ENCODE assay signal across 22 mouse cellular contexts in genomic region chr7:68323051-68323450, GRCm38 (mm10). TPM values are rescaled to one million over a fixed set of nuclear protein-coding genes. Genes with fewer than 3 reads are reported as not detected.
DNase-seq lines count a peak whose midpoint lies in the region; ATAC-seq and TF ChIP-seq lines count a peak whose summit lies in the region.
"Had no signal": no experiment of that assay in that cellular context is flagged by ENCODE, and none has a peak within 500 bp of the region (broad histone marks: within the 10 kb centered on the region; RNA-seq: fewer than 3 reads in every experiment).

No protein-coding gene starts in this region.

- peak; percentile 75 for ATAC-seq in intestine, embryonic 15.5 days
- no peak for ATAC-seq in midbrain, postnatal 0 days (ENCODE audit: low FRiP score)
- ATAC-seq: forebrain, postnatal 0 days had no signal

- H3K27me3 ChIP-seq in intestine, embryonic 15.5 days (replicated peaks) = no peaks in the 10 kb centered on the region
- H3K27me3 ChIP-seq in midbrain, postnatal 0 days (ENCODE audit: insufficient read depth, low read length) = no peaks in the 10 kb centered on the region
- H3K27me3 ChIP-seq: hindbrain, embryonic 13.5 days; liver, embryonic 15.5 days; stomach, embryonic 15.5 days had no signal

- no peak overlapping the region for H3K9ac ChIP-seq in intestine, embryonic 15.5 days
- no peak overlapping the region for H3K9ac ChIP-seq in midbrain, postnatal 0 days (replicated peaks; ENCODE audit: low read length, poor library complexity, severe bottlenecking)
- H3K9ac ChIP-seq: embryonic facial prominence, embryonic 13.5 days; forebrain, postnatal 0 days; hindbrain, embryonic 13.5 days; liver, embryonic 15.5 days; stomach, embryonic 15.5 days had no signal

- H3K27ac ChIP-seq in intestine, embryonic 15.5 days = no peak overlapping the region
- no peak overlapping the region for H3K27ac ChIP-seq in midbrain, postnatal 0 days (ENCODE audit: low read depth, low read length)
- H3K27ac ChIP-seq: embryonic facial prominence, embryonic 13.5 days; heart, adult 2 months; hindbrain, embryonic 13.5 days; liver, embryonic 15.5 days; stomach, embryonic 15.5 days had no signal

- H3K4me2 ChIP-seq in intestine, embryonic 15.5 days (replicated peaks) = no peak overlapping the region
- no peak overlapping the region for H3K4me2 ChIP-seq in midbrain, postnatal 0 days (ENCODE audit: low read depth, low read length, poor library complexity, severe bottlenecking)
- H3K4me2 ChIP-seq: embryonic facial prominence, embryonic 13.5 days; hindbrain, embryonic 13.5 days; liver, embryonic 15.5 days; stomach, embryonic 15.5 days had no signal

- no peaks in the 10 kb centered on the region for H3K36me3 ChIP-seq in intestine, embryonic 15.5 days
- H3K36me3 ChIP-seq in midbrain, postnatal 0 days (ENCODE audit: insufficient read depth, low read length) = no peaks in the 10 kb centered on the region
- H3K36me3 ChIP-seq: embryonic facial prominence, embryonic 13.5 days; hindbrain, embryonic 13.5 days; liver, embryonic 15.5 days; stomach, embryonic 15.5 days had no signal

- WGBS in intestine, embryonic 15.5 days = 50% methylated on average over 6 of the region's 6 CpGs
- WGBS in midbrain, postnatal 0 days = 87% methylated on average over 6 of the region's 6 CpGs

- peak; percentile 26 for DNase-seq in lung, postnatal 36 days
- DNase-seq in lung, postnatal 4 days = no peak
- DNase-seq in thymus, postnatal 0 days (ENCODE audit: low spot score) = peak; percentile 71
- no peak for DNase-seq in midbrain, postnatal 0 days (ENCODE audit: low spot score)
- DNase-seq in spleen, postnatal 10 days (ENCODE audit: low spot score in 2 of 2) = no peak
- no peak for DNase-seq in layer of hippocampus, postnatal 14 days (ENCODE audit: low spot score in 2 of 2)
- DNase-seq: adrenal gland, postnatal 10 days; cerebellum, adult 11 months; forebrain, postnatal 0 days; heart, adult 2 months; kidney, adult 18-20 months; kidney, postnatal 10 days; midbrain, embryonic 14.5 days; right cerebral cortex, adult 18-20 months; spleen, adult 18-20 months had no signal

- no peaks in the 10 kb centered on the region for H3K4me1 ChIP-seq in intestine, embryonic 15.5 days (replicated peaks)
- H3K4me1 ChIP-seq in midbrain, postnatal 0 days (ENCODE audit: insufficient read depth, low read length) = no peaks in the 10 kb centered on the region
- H3K4me1 ChIP-seq: hindbrain, embryonic 13.5 days; liver, embryonic 15.5 days; stomach, embryonic 15.5 days had no signal

- H3K9me3 ChIP-seq in intestine, embryonic 15.5 days = no peaks in the 10 kb centered on the region
- no peaks in the 10 kb centered on the region for H3K9me3 ChIP-seq in midbrain, postnatal 0 days (ENCODE audit: low read length)
- H3K9me3 ChIP-seq: embryonic facial prominence, embryonic 13.5 days; hindbrain, embryonic 13.5 days; liver, embryonic 15.5 days; stomach, embryonic 15.5 days had no signal

- no peak overlapping the region for H3K4me3 ChIP-seq in intestine, embryonic 15.5 days (replicated peaks)
- H3K4me3 ChIP-seq in midbrain, postnatal 0 days (ENCODE audit: low read depth, low read length) = no peak overlapping the region
- H3K4me3 ChIP-seq: embryonic facial prominence, embryonic 13.5 days; heart, adult 2 months; hindbrain, embryonic 13.5 days; liver, embryonic 15.5 days; stomach, embryonic 15.5 days had no signal

- TF ChIP-seq CTCF in midbrain, postnatal 0 days (IDR thresholded peaks at IDR 0.05) = no peak

RNA-seq across cellular contexts. Expression of gene Fam169b, which starts 49.4 kb away (rescaled TPM):
- 0.21 and 0.25 TPM in 2 replicates for polyA plus RNA-seq in intestine, embryonic 15.5 days (2015; fragmentation: Nextera tagmentation; extraction: Ambion mirVana)
- 40.0 and 43.5 TPM in 2 replicates for polyA plus RNA-seq in thymus, postnatal 0 days (2015; fragmentation: Nextera tagmentation; extraction: Ambion mirVana)
- total RNA-seq in midbrain, postnatal 0 days (2014; rRNA removed) = not detected in 2 replicates
- 0.26 TPM in 1 of 2 replicates, not detected in the other for polyA plus RNA-seq in midbrain, postnatal 0 days (2015; fragmentation: Nextera tagmentation; extraction: Ambion mirVana)
- total RNA-seq in layer of hippocampus, postnatal 14 days (2021) = under 1 TPM; 0.31 to 0.67 TPM

RNA-seq across cellular contexts. Expression of gene Pgpep1l, which starts 59.0 kb away (rescaled TPM):
- not detected in 2 replicates for polyA plus RNA-seq in intestine, embryonic 15.5 days (2015; fragmentation: Nextera tagmentation; extraction: Ambion mirVana)
- 0.57 and 0.68 TPM in 2 replicates for polyA plus RNA-seq in thymus, postnatal 0 days (2015; fragmentation: Nextera tagmentation; extraction: Ambion mirVana)
- total RNA-seq in midbrain, postnatal 0 days (2014; rRNA removed) = 1.2 TPM in 1 of 2 replicates, not detected in the other
- not detected in 2 replicates for polyA plus RNA-seq in midbrain, postnatal 0 days (2015; fragmentation: Nextera tagmentation; extraction: Ambion mirVana)
- 1 to 10 TPM; 1.4 to 1.7 TPM for total RNA-seq in layer of hippocampus, postnatal 14 days (2021)
- total RNA-seq: heart, adult 2 months; megakaryocyte progenitor cell, adult 5-6 weeks had no signal
- polyA plus RNA-seq: C2C12; forebrain, postnatal 0 days; hindbrain, embryonic 13.5 days; liver, embryonic 15.5 days; midbrain, embryonic 14.5 days; stomach, embryonic 15.5 days had no signal

Comparison
In these comparisons a context has a peak if more than half of its experiments do, and no peak if none do; other contexts are left out.
1. DNase-seq: peak in lung, postnatal 36 days (single experiment) and thymus, postnatal 0 days (single experiment); none in lung, postnatal 4 days (0 of 2), midbrain, postnatal 0 days (single experiment), spleen, postnatal 10 days (0 of 2) and layer of hippocampus, postnatal 14 days (0 of 2).
2. RNA of gene Fam169b, which starts 49.4 kb away (polyA plus RNA-seq): 40.0 to 43.5 TPM in thymus, postnatal 0 days; 0.21 to 0.25 TPM in intestine, embryonic 15.5 days and 0.26 TPM in midbrain, postnatal 0 days; every median in the first group is over 10 times any median in the second.